Comparison of ENCODE assay signal across 9 mouse cellular contexts in genomic region chr16:65533315-65533999, GRCm38 (mm10). TPM values are rescaled to one million over a fixed set of nuclear protein-coding genes. Genes with fewer than 3 reads are reported as not detected.
DNase-seq lines count a peak whose midpoint lies in the region; ATAC-seq and TF ChIP-seq lines count a peak whose summit lies in the region.
"Had no signal": no experiment of that assay in that cellular context is flagged by ENCODE, and none has a peak within 500 bp of the region (broad histone marks: within the 10 kb centered on the region; RNA-seq: fewer than 3 reads in every experiment).

No protein-coding gene starts in this region.

- no peak overlapping the region for H3K9ac ChIP-seq in midbrain, embryonic 14.5 days (replicated peaks; ENCODE audit: low read length)
- H3K9ac ChIP-seq: lung, embryonic 15.5 days had no signal

- H3K36me3 ChIP-seq in midbrain, embryonic 14.5 days (ENCODE audit: control insufficient read depth, insufficient read depth, low read length), result no peaks in the 10 kb centered on the region
- H3K36me3 ChIP-seq: lung, embryonic 15.5 days had no signal

- no peak overlapping the region for H3K4me3 ChIP-seq in layer of hippocampus, adult 2 months
- no peak overlapping the region for H3K4me3 ChIP-seq in midbrain, embryonic 14.5 days (replicated peaks; ENCODE audit: low read depth, low read length)
- H3K4me3 ChIP-seq: lung, embryonic 15.5 days had no signal

- H3K27me3 ChIP-seq in midbrain, embryonic 14.5 days (ENCODE audit: control insufficient read depth, insufficient read depth, low read length), result no peaks in the 10 kb centered on the region
- H3K27me3 ChIP-seq: lung, embryonic 15.5 days had no signal

- no peaks in the 10 kb centered on the region for H3K9me3 ChIP-seq in midbrain, embryonic 14.5 days (ENCODE audit: control insufficient read depth, low read length)
- H3K9me3 ChIP-seq: lung, embryonic 15.5 days had no signal

- no peaks in the 10 kb centered on the region for H3K4me1 ChIP-seq in midbrain, embryonic 14.5 days (ENCODE audit: control insufficient read depth, insufficient read depth, low read length)
- H3K4me1 ChIP-seq: lung, embryonic 15.5 days had no signal

- 31% methylated on average over 12 of the region's 12 CpGs for WGBS in midbrain, embryonic 14.5 days

- no peak overlapping the region for H3K27ac ChIP-seq in layer of hippocampus, adult 2 months
- no peak overlapping the region for H3K27ac ChIP-seq in midbrain, embryonic 14.5 days (replicated peaks; ENCODE audit: low read depth, low read length)
- H3K27ac ChIP-seq: lung, embryonic 15.5 days had no signal

- peak; percentile 6 for DNase-seq in gastrocnemius, postnatal 14 days
- no peak for DNase-seq in gastrocnemius, postnatal 25 days
- DNase-seq in 416B (ENCODE audit: low read depth), result peak; percentile 75
- peak; percentile 8 for DNase-seq in T-cell, adult 2 months (ENCODE audit: low spot score)
- DNase-seq in layer of hippocampus, adult 2 months (ENCODE audit: low spot score in 2 of 2), result peak; percentile 50 to 71
- DNase-seq in midbrain, embryonic 14.5 days, result peak; percentile 76
- no peak for DNase-seq in ovary, postnatal 36 days (ENCODE audit: low spot score)

- intact Hi-C loops in gastrocnemius, postnatal 14 days (cut with DNase I; ENCODE audit: low total_unique reads), result no loop called here

- ATAC-seq in frontal cortex, adult (ENCODE audit: low TSS enrichment), result peak; percentile 88
- no peak for ATAC-seq in midbrain, embryonic 14.5 days (ENCODE audit: low FRiP score, low TSS enrichment)

- H3K4me2 ChIP-seq in midbrain, embryonic 14.5 days (ENCODE audit: low read length), result no peak overlapping the region
- H3K4me2 ChIP-seq: lung, embryonic 15.5 days had no signal

- TF ChIP-seq CTCF in layer of hippocampus, adult 2 months (conservative IDR thresholded peaks at IDR 0.05), result peak; percentile 84

RNA-seq across cellular contexts. Expression of gene Pou1f1, which starts 13.1 kb away (rescaled TPM):
- total RNA-seq in gastrocnemius, postnatal 14 days (2021), result not detected
- total RNA-seq in gastrocnemius, postnatal 25 days (2021), result not detected
- total RNA-seq in layer of hippocampus, adult 2 months (2021), result not detected
- not detected in 2 replicates for polyA plus RNA-seq in midbrain, embryonic 14.5 days (2014; fragmentation: Nextera tagmentation; extraction: Ambion mirVana)
- polyA plus RNA-seq: lung, embryonic 15.5 days had no signal

RNA-seq across cellular contexts. Expression of gene Chmp2b, which starts 29.1 kb away (rescaled TPM):
- 10 to 100 TPM; 33.8 to 34.9 TPM for total RNA-seq in gastrocnemius, postnatal 14 days (2021)
- 10 to 100 TPM; 30.1 to 31.4 TPM for total RNA-seq in gastrocnemius, postnatal 25 days (2021)
- total RNA-seq in layer of hippocampus, adult 2 months (2021), result 10 to 100 TPM; 59.5 to 61.2 TPM
- 101 and 103 TPM in 2 replicates for polyA plus RNA-seq in midbrain, embryonic 14.5 days (2014; fragmentation: Nextera tagmentation; extraction: Ambion mirVana)

Comparison
In these comparisons a context has a peak if more than half of its experiments do, and no peak if none do; other contexts are left out.
1. DNase-seq: peak in gastrocnemius, postnatal 14 days (single experiment), 416B (single experiment), T-cell, adult 2 months (single experiment), layer of hippocampus, adult 2 months (2 of 2) and midbrain, embryonic 14.5 days (single experiment); none in gastrocnemius, postnatal 25 days (single experiment) and ovary, postnatal 36 days (single experiment).